Mouse (Mus musculus): ENCODE data around the gene Wbp4. TPM values are rescaled to one million over a fixed set of nuclear protein-coding genes. Genes with fewer than 3 reads are reported as not detected.
"Not testable (repeated sequence)": the region's sequence is repeated elsewhere in the genome, so short reads cannot be mapped to it uniquely, and the experiment has no call there.

The Wbp4 gene
- polyA plus RNA-seq, 1 experiment from 2014 or later = 27.6 TPM

DNA sequence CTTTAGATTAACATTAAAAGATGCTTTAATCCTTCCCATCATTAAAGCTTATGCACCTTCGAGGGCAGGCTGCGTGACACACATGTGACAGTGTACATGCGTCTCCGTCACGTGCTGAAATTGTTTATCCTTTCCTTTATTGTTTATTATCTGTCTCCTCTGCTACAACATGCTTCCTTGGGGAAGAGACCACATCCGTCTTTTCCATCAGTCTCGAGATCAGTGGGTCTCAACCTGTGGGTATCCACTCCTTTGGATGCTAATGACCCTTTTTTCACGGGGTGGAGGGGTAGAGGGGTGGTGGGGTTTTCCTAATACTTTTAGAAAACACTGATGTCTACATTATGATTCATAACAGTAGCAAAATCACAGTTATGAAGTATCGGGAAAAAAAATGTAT, 36.7 kb downstream of the Wbp4 start:
- H3K36me3 ChIP-seq (ENCODE audit: control insufficient read depth, insufficient read depth) = no peaks in the 10 kb centered on the region
- H3K4me2 ChIP-seq (ENCODE audit: low read depth, low read length) = no peak overlapping the region
- 0 out of 2 replicates have a peak, but pooled peaks cover 5% of the 10 kb centered on the region for H3K9me3 ChIP-seq (replicated peaks; ENCODE audit: control insufficient read depth, low read length)
- H3K27me3 ChIP-seq (ENCODE audit: control insufficient read depth, insufficient read depth, low read length) = no peaks in the 10 kb centered on the region
- no peaks in the 10 kb centered on the region for H3K4me1 ChIP-seq (ENCODE audit: control insufficient read depth, insufficient read depth, low read length)
- H3K4me3 ChIP-seq (ENCODE audit: low read length) = no peak overlapping the region
- no peak overlapping the region for H3K9ac ChIP-seq (ENCODE audit: low read length)
- H3K27ac ChIP-seq (ENCODE audit: low read length) = no peak overlapping the region
- 82% methylated on average over 9 of the region's 9 CpGs for WGBS
- ATAC-seq (replicated peaks; ENCODE audit: extremely low read depth, insufficient read depth, low FRiP score) = no peak

DNA sequence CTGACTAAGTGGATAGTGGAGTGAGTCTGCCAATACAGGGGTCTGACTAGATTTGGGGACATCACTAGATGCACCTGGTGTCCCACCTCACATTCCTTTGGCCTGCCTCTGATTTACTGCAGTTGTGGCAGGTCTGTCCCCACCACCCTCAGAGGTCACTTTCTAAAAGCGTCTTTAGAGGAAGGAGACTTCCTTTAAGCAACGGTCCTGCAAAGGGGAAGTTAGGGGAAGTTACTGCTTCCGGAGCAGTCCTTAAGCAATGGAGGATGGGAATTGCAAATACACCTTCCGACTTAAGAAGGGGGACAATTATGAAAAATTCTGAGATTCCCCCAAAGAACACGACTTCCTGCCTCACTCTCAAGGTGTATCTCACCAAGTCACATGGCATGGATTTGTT, 39.9 kb downstream of the Wbp4 start:
- H3K4me3 ChIP-seq (ENCODE audit: low read length) = no peak overlapping the region

GRCm38 (mm10) chr14:79440655-79441054, 40.7 kb downstream of the Wbp4 start:
- Histone ChIP-seq H3K4me3 (ENCODE audit: low read length) (no peak overlapping the region), H3K4me1 (ENCODE audit: control insufficient read depth, insufficient read depth, low read length) (no peaks in the 10 kb centered on the region), H3K27ac (ENCODE audit: low read length) (no peak overlapping the region)

More for the DNA sequence above, 39.9 kb downstream of the Wbp4 start:
- Histone ChIP-seq H3K27ac (ENCODE audit: low read length) (no peak overlapping the region), H3K9me3 (replicated peaks; ENCODE audit: control insufficient read depth, low read length) (0 out of 2 replicates have a peak, but pooled peaks cover 6% of the 10 kb centered on the region), H3K36me3 (ENCODE audit: control insufficient read depth, insufficient read depth) (no peaks in the 10 kb centered on the region), H3K27me3 (ENCODE audit: control insufficient read depth, insufficient read depth, low read length) (no peaks in the 10 kb centered on the region), H3K9ac (ENCODE audit: low read length) (no peak overlapping the region), H3K4me2 (ENCODE audit: low read depth, low read length) (no peak overlapping the region), H3K4me1 (ENCODE audit: control insufficient read depth, insufficient read depth, low read length) (no peaks in the 10 kb centered on the region)
- ATAC-seq (replicated peaks; ENCODE audit: extremely low read depth, insufficient read depth, low FRiP score) = no peak
- 60% methylated on average over 5 of the region's 5 CpGs for WGBS

DNA sequence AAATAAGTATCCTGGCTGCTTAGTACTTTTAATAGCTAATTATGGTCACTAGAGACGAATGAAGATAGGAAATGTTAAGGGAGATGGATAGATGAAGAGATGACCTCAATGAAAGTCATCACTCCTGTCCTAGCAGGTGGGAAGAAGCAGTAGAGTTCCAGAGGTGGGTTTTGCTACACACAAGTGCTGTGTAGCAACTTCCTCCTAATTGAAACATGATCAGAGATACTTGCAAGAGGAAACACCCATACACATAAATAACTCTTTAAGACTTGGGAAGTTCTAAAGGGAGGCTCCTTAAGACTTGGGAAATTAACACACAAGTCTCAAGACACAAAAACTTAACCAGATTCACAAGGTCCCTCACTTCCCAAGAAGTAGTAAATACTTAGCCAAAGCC, 47.3 kb downstream of the Wbp4 start:
- Histone ChIP-seq H3K9me3 (replicated peaks; ENCODE audit: control insufficient read depth, low read length) (no peaks in the 10 kb centered on the region), H3K27ac (ENCODE audit: low read length) (no peak overlapping the region), H3K9ac (ENCODE audit: low read length) (no peak overlapping the region), H3K27me3 (ENCODE audit: control insufficient read depth, insufficient read depth, low read length) (no peaks in the 10 kb centered on the region), H3K4me3 (ENCODE audit: low read length) (no peak overlapping the region), H3K36me3 (ENCODE audit: control insufficient read depth, insufficient read depth) (peaks cover 2% of the 10 kb centered on the region; the same call in 1 of the 2 replicates), H3K4me2 (ENCODE audit: low read depth, low read length) (no peak overlapping the region), H3K4me1 (ENCODE audit: control insufficient read depth, insufficient read depth, low read length) (no peaks in the 10 kb centered on the region)
- ATAC-seq (replicated peaks; ENCODE audit: extremely low read depth, insufficient read depth, low FRiP score) = no peak
- 77% methylated on average over 1 of the region's 1 CpGs for WGBS

More at GRCm38 (mm10) chr14:79440655-79441054, 40.7 kb downstream of the Wbp4 start:
- Histone ChIP-seq H3K36me3 (ENCODE audit: control insufficient read depth, insufficient read depth) (no peaks in the 10 kb centered on the region), H3K27me3 (ENCODE audit: control insufficient read depth, insufficient read depth, low read length) (no peaks in the 10 kb centered on the region), H3K9me3 (replicated peaks; ENCODE audit: control insufficient read depth, low read length) (0 out of 2 replicates have a peak, but pooled peaks cover 6% of the 10 kb centered on the region), H3K9ac (ENCODE audit: low read length) (no peak overlapping the region), H3K4me2 (ENCODE audit: low read depth, low read length) (no peak overlapping the region)
- WGBS = 80% methylated on average over 2 of the region's 2 CpGs
- no peak for ATAC-seq (replicated peaks; ENCODE audit: extremely low read depth, insufficient read depth, low FRiP score)

GRCm38 (mm10) chr14:79426730-79427365, 54.5 kb downstream of the Wbp4 start:
- not testable (repeated sequence) for H3K36me3 ChIP-seq (ENCODE audit: control insufficient read depth, insufficient read depth); H3K27me3 ChIP-seq (ENCODE audit: control insufficient read depth, insufficient read depth, low read length); H3K4me1 ChIP-seq (ENCODE audit: control insufficient read depth, insufficient read depth, low read length); H3K9me3 ChIP-seq (replicated peaks; ENCODE audit: control insufficient read depth, low read length)
- H3K4me3 ChIP-seq (ENCODE audit: low read length) = peak overlapping the region; percentile 58
- 47% methylated on average over 7 of the region's 59 CpGs for WGBS
- ATAC-seq (replicated peaks; ENCODE audit: extremely low read depth, insufficient read depth, low FRiP score) = peak; percentile 46; the same call in 1 of the 2 replicates
- peak overlapping the region; percentile 61 for H3K4me2 ChIP-seq (ENCODE audit: low read depth, low read length)
- peak overlapping the region; percentile 73 for H3K9ac ChIP-seq (ENCODE audit: low read length)
- H3K27ac ChIP-seq (ENCODE audit: low read length) = peak overlapping the region; percentile 90

GRCm38 (mm10) chr14:79425979-79426729, 55.2 kb downstream of the Wbp4 start, which contains the start of gene Kbtbd7:
Gene Kbtbd7 (plus strand): TSS chr14:79426511.
- ATAC-seq (replicated peaks; ENCODE audit: extremely low read depth, insufficient read depth, low FRiP score) = peak; percentile 99

GRCm38 (mm10) chr14:79420083-79420685, 61.1 kb downstream of the Wbp4 start:
- no peaks in the 10 kb centered on the region for H3K27me3 ChIP-seq (ENCODE audit: control insufficient read depth, insufficient read depth, low read length)
- ATAC-seq (replicated peaks; ENCODE audit: extremely low read depth, insufficient read depth, low FRiP score) = no peak
- H3K9ac ChIP-seq (ENCODE audit: low read length) = no peak overlapping the region
- no peaks in the 10 kb centered on the region for H3K4me1 ChIP-seq (ENCODE audit: control insufficient read depth, insufficient read depth, low read length)
- H3K4me3 ChIP-seq (ENCODE audit: low read length) = no peak overlapping the region
- peaks cover 10% of the 10 kb centered on the region; the same call in 1 of the 2 replicates for H3K36me3 ChIP-seq (ENCODE audit: control insufficient read depth, insufficient read depth)
- no peak overlapping the region for H3K4me2 ChIP-seq (ENCODE audit: low read depth, low read length)
- no peak overlapping the region for H3K27ac ChIP-seq (ENCODE audit: low read length)
- no peaks in the 10 kb centered on the region for H3K9me3 ChIP-seq (replicated peaks; ENCODE audit: control insufficient read depth, low read length)
- 68% methylated on average over 20 of the region's 20 CpGs for WGBS

More at GRCm38 (mm10) chr14:79425979-79426729, 55.2 kb downstream of the Wbp4 start, which contains the start of gene Kbtbd7:
- no peaks in the 10 kb centered on the region for H3K27me3 ChIP-seq (ENCODE audit: control insufficient read depth, insufficient read depth, low read length)
- peaks cover 6% of the 10 kb centered on the region; the same call in 1 of the 2 replicates for H3K36me3 ChIP-seq (ENCODE audit: control insufficient read depth, insufficient read depth)
- H3K4me2 ChIP-seq (ENCODE audit: low read depth, low read length) = peak within 1 kb of the TSS; percentile 61
- peak within 1 kb of the TSS; percentile 90 for H3K27ac ChIP-seq (ENCODE audit: low read length)
- peaks cover 4% of the 10 kb centered on the region; the same call in 1 of the 2 replicates for H3K9me3 ChIP-seq (replicated peaks; ENCODE audit: control insufficient read depth, low read length)
- peak within 1 kb of the TSS; percentile 73 for H3K9ac ChIP-seq (ENCODE audit: low read length)
- H3K4me1 ChIP-seq (ENCODE audit: control insufficient read depth, insufficient read depth, low read length) = no peaks in the 10 kb centered on the region
- WGBS = under 1% methylated on average over 44 of the region's 44 CpGs
- H3K4me3 ChIP-seq (ENCODE audit: low read length) = peak within 1 kb of the TSS; percentile 58

DNA sequence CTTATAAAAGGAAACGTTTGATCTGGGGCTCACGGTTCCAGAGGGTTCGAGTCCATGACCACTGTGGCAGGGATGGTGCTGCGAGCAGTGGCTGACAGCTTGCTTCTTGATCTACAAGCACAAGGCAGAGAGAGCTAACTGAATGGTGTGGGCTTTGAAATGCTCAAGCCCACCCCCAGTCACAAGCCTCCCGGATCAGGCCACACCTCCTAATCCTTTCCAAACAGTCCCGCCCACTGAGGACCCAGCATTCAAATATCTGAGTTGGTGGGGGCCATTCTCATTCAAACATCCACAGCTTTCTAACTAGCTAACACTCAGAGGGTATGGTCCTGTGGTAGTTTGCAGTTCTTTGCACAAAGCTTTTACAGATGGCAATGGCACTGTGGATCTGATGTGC, 68.2 kb downstream of the Wbp4 start:
- no peak for ATAC-seq (replicated peaks; ENCODE audit: extremely low read depth, insufficient read depth, low FRiP score)
- H3K36me3 ChIP-seq (ENCODE audit: control insufficient read depth, insufficient read depth) = peaks cover 15% of the 10 kb centered on the region; the same call in 1 of the 2 replicates
- no peak overlapping the region for H3K9ac ChIP-seq (ENCODE audit: low read length)
- 86% methylated on average over 6 of the region's 6 CpGs for WGBS
- no peaks in the 10 kb centered on the region for H3K4me1 ChIP-seq (ENCODE audit: control insufficient read depth, insufficient read depth, low read length)
- H3K9me3 ChIP-seq (replicated peaks; ENCODE audit: control insufficient read depth, low read length) = no peaks in the 10 kb centered on the region
- H3K4me3 ChIP-seq (ENCODE audit: low read length) = no peak overlapping the region
- no peak overlapping the region for H3K27ac ChIP-seq (ENCODE audit: low read length)
- no peaks in the 10 kb centered on the region for H3K27me3 ChIP-seq (ENCODE audit: control insufficient read depth, insufficient read depth, low read length)
- no peak overlapping the region for H3K4me2 ChIP-seq (ENCODE audit: low read depth, low read length)
